Mouse (Mus musculus): ENCODE data around the gene Camk2b.

DNA sequence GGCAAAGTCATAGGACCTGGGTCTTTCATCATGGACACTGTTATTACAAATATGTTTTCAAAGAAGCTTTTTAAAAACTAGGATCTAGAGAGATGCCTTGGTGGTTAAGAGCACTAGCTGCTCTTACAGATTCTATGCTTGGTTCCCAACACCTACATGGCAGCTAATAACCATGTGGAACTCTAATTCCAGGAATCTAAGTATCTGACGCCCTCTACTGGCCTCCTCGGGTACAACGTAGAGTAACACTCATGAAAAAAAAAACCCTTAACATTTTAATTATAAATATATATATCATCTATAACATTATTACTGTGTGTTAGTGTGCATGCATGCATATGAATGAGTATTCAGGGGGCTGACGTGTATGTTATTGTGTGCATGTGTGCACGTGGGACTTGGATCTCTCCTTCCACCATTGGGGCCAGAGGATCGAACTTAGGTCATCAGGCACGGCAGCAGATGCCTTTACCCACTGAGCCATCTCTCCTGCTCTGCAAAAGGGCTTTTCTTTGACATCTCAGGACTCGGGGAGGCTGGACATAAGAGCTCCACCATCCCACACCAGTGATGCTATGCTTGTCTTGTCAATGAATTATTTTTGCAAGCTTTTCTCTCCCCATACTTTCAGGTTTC lies 112.9 kb downstream of the Camk2b start:
- TF ChIP-seq CTCF (IDR thresholded peaks at IDR 0.05; ENCODE audit: insufficient read depth, low read length) (no peak), POLR2A (IDR thresholded peaks at IDR 0.05; ENCODE audit: borderline replicate concordance, extremely low read depth, low read depth, low read length) (no peak)

Measured in lung, adult 2 months (tissue).